Mouse (Mus musculus): ENCODE measurements around the gene Naa15. TPM values are rescaled to one million over a fixed set of nuclear protein-coding genes. Genes with fewer than 3 reads are reported as not detected.
A peak's percentile ranks its signal among the peaks of the same experiment; 100 is the strongest.
"Not testable (repeated sequence)": the region's sequence is repeated elsewhere in the genome, so short reads cannot be mapped to it uniquely, and the experiment has no call there.

The Naa15 gene
- polyA plus RNA-seq, 1 experiment from 2014 or later = 63.7 TPM

DNA sequence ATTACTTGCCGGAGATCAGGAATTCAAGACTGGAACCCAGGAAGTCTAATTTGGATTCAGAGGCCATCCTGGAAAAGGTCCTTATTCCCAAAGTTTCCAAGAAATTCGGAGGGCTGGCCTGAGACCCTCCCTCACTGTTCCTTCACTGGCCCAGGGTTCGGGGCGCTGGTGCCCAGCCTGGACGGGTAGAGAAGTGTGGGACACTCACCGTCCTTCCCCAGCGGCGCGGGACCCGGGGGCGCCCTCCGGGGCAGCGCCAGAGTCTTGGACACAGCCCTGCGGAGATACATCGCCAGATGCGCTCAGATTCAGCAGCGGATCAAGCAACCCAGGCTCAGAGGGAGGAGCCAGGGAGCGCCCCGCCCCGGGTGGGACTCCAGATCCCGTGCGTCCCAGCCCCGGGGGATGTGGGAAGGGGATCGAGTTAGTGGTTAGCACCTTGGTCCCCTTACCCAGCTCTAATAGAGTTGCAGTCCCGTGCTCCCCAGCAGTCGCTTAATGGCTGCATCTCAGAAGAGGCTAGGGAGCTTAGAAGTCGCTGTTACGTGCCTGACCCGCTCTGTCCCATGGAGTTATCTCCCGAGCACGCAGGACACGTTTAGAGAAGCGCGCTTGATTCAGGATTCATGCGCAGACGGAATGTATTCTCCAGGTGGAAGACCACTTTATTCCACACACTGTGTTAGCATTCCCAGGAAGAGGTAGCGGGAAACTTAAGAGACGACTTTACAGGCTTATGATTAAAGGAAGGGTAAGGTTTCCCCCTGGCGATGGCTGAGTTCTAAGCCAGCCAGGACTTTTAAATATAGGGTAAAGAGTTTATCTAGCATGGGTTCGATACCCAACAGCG is 18.5 kb upstream of the Naa15 start, which contains the start of gene Mgarp:
TSS of gene Mgarp (minus strand) at position 520 of the 850 bp plus-strand sequence.
- Histone ChIP-seq H3K36me3 (no peaks in the 10 kb centered on the region), H3K4me3 (replicated peaks) (peak within 1 kb of the TSS; percentile 40), H3K4me2 (replicated peaks) (peak within 1 kb of the TSS; percentile 62), H3K9ac (replicated peaks) (peak within 1 kb of the TSS; percentile 51), H3K4me1 (replicated peaks) (peaks cover 17% of the 10 kb centered on the region), H3K9me3 (no peaks in the 10 kb centered on the region), H3K27me3 (peaks cover 25% of the 10 kb centered on the region), H3K27ac (no peak within 1 kb of the TSS)
- ATAC-seq = peak; percentile 82
- 3% methylated on average over 41 of the region's 41 CpGs for whole genome bisulfite sequencing

DNA sequence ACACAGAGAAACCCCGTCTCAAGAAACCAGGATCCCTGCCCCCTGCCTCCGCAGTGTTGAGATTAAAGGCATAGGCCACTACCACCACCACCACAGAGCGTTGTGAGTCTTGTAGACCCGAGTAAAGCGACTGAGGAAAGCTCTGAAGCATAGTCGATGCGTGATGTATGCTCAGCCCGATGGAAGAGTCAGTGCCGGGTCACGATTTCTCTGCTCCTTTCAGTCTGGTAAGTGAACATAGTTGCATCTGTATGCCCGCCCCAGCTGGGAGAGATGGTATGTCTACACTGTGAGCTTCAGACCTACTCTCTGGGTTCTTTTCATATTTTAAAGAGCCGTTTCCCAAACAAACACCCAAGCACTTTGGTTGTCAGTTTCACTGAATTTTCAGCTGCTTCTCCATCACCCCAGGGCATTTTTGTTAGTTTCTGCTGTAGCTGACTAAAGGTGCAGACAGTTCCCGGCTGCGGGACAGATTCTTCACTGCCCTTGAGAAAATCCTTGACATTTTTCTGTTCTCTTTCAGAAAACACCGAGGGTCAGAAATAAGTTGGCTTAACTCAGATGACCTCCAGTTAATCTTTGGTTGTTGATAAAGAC is 17.1 kb upstream of the Naa15 start:
- Histone ChIP-seq H3K27me3 (peaks cover 25% of the 10 kb centered on the region), H3K4me2 (replicated peaks) (no peak overlapping the region), H3K36me3 (peaks cover 3% of the 10 kb centered on the region), H3K9ac (replicated peaks) (no peak overlapping the region), H3K4me1 (replicated peaks) (peaks cover 17% of the 10 kb centered on the region), H3K27ac (no peak overlapping the region), H3K4me3 (replicated peaks) (no peak overlapping the region), H3K9me3 (no peaks in the 10 kb centered on the region)
- ATAC-seq = no peak
- 53% methylated on average over 15 of the region's 15 CpGs for WGBS

DNA sequence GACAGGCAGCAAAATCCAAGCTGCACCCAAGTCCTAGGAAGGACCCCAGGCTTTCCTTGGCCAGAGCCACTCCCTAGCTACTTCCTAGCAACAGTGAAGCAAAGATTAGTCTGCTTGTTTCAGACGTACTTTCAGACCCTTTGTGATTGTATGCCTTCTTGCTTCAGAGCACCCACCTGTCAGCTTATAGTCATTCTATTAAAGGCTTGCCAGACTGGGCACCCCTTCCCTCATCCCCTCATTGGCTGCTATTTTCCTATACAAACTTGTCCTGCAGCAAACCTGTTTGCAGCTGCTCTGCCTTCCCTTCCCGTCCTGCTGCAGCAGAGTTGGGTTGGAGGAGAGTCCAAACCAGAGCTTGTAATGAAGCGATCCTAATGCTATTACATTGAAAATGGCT is 16.3 kb upstream of the Naa15 start:
- H3K9me3 ChIP-seq = no peaks in the 10 kb centered on the region
- peaks cover 17% of the 10 kb centered on the region for H3K4me1 ChIP-seq (replicated peaks)
- H3K4me2 ChIP-seq (replicated peaks) = no peak overlapping the region
- no peak for ATAC-seq
- no peak overlapping the region for H3K4me3 ChIP-seq (replicated peaks)
- H3K36me3 ChIP-seq = peaks cover 11% of the 10 kb centered on the region
- no peak overlapping the region for H3K9ac ChIP-seq (replicated peaks)
- WGBS = 4% methylated on average over 3 of the region's 3 CpGs
- H3K27ac ChIP-seq = no peak overlapping the region
- peaks cover 25% of the 10 kb centered on the region for H3K27me3 ChIP-seq

DNA sequence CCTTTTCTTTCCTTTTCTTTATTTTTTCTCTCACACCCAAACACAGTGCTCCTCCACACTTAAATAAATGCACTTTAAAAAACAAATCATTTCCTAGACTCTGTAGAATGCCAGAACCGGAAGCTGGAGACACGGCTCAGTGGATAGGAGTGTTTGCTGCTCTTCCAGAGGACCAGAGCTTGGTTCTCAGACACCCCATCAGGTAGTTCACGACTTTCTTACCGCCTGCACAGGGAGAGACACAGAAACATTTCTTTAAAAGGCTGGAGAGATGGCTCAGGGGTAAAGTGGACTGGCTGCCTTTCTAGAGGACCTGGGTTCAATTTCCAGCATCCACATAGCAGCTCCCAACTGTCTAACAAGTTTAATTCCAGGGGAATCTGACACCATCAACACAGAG is 15.4 kb upstream of the Naa15 start:
- H3K4me1 ChIP-seq (replicated peaks) = peaks cover 17% of the 10 kb centered on the region
- H3K27me3 ChIP-seq = peaks cover 25% of the 10 kb centered on the region
- no peak overlapping the region for H3K27ac ChIP-seq
- no peaks in the 10 kb centered on the region for H3K9me3 ChIP-seq
- ATAC-seq = no peak
- no peak overlapping the region for H3K9ac ChIP-seq (replicated peaks)
- no peak overlapping the region for H3K4me2 ChIP-seq (replicated peaks)
- no peak overlapping the region for H3K4me3 ChIP-seq (replicated peaks)
- peaks cover 18% of the 10 kb centered on the region for H3K36me3 ChIP-seq
- 64% methylated on average over 4 of the region's 4 CpGs for WGBS

- Histone ChIP-seq H3K27ac (no peak overlapping the region), H3K4me2 (replicated peaks) (no peak overlapping the region), H3K27me3 (peaks cover 18% of the 10 kb centered on the region), H3K4me3 (replicated peaks) (no peak overlapping the region), H3K9me3 (no peaks in the 10 kb centered on the region), H3K9ac (replicated peaks) (no peak overlapping the region), H3K36me3 (peaks cover 25% of the 10 kb centered on the region), H3K4me1 (replicated peaks) (peaks cover 17% of the 10 kb centered on the region)
- ATAC-seq = no peak
- 79% methylated on average over 10 of the region's 10 CpGs for WGBS
Measured at GRCm38 (mm10) chr3:51400682-51401081, 14.3 kb upstream of the Naa15 start.

DNA sequence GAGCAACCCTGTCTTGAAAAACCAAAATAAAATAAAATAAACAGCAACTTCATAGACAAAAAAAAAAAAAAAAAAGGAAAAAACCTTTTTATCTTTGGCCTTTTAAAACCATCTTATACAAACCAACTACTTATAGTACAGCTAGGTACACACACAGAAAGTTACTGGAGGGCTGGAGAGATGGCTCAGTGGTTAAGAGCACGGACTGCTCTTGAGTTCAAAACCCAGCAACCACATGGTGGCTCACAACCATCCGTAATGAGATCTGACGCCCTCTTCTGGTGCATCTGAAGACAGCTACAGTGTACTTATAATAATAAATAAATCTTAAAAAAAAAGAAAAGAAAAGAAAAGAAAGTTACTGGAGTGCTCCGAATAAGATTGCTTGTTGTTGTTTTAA is 12.9 kb upstream of the Naa15 start:
- peaks cover 29% of the 10 kb centered on the region for H3K36me3 ChIP-seq
- 68% methylated on average over 4 of the region's 4 CpGs for WGBS
- H3K4me2 ChIP-seq (replicated peaks); H3K27me3 ChIP-seq; H3K4me3 ChIP-seq (replicated peaks); H3K9ac ChIP-seq (replicated peaks); H3K9me3 ChIP-seq; ATAC-seq; H3K27ac ChIP-seq: not testable (repeated sequence)
- H3K4me1 ChIP-seq (replicated peaks) = peaks cover 12% of the 10 kb centered on the region

GRCm38 (mm10) chr3:51402628-51403027 is 12.3 kb upstream of the Naa15 start:
- H3K4me2 ChIP-seq (replicated peaks) = no peak overlapping the region
- H3K4me1 ChIP-seq (replicated peaks) = peaks cover 16% of the 10 kb centered on the region
- H3K27ac ChIP-seq = no peak overlapping the region
- no peak overlapping the region for H3K4me3 ChIP-seq (replicated peaks)
- H3K9me3 ChIP-seq = no peaks in the 10 kb centered on the region
- 93% methylated on average over 12 of the region's 12 CpGs for WGBS
- peaks cover 1% of the 10 kb centered on the region; the same call in 1 of the 2 replicates for H3K27me3 ChIP-seq
- peaks cover 29% of the 10 kb centered on the region for H3K36me3 ChIP-seq
- H3K9ac ChIP-seq (replicated peaks) = no peak overlapping the region
- no peak for ATAC-seq

- peaks cover 14% of the 10 kb centered on the region for H3K4me1 ChIP-seq (replicated peaks)
- 0 out of 2 replicates have a peak, but pooled peaks have one; percentile 2 for ATAC-seq
- peak overlapping the region; percentile 82 for H3K4me2 ChIP-seq (replicated peaks)
- WGBS = 26% methylated on average over 20 of the region's 20 CpGs
- H3K9me3 ChIP-seq = no peaks in the 10 kb centered on the region
- H3K36me3 ChIP-seq = peaks cover 25% of the 10 kb centered on the region
- H3K27ac ChIP-seq = peak overlapping the region; percentile 98
- H3K27me3 ChIP-seq = no peaks in the 10 kb centered on the region
- peak overlapping the region; percentile 88 for H3K9ac ChIP-seq (replicated peaks)
- peak overlapping the region; percentile 89 for H3K4me3 ChIP-seq (replicated peaks)
Measured at GRCm38 (mm10) chr3:51407870-51408560, 6.9 kb upstream of the Naa15 start.

GRCm38 (mm10) chr3:51408561-51409183 is 6.3 kb upstream of the Naa15 start, which contains the start of gene Ndufc1:
Gene Ndufc1 (minus strand): TSS chr3:51408988.
- WGBS = under 1% methylated on average over 40 of the region's 40 CpGs
- Histone ChIP-seq H3K4me3 (replicated peaks) (peak within 1 kb of the TSS; percentile 89), H3K27ac (peak within 1 kb of the TSS; percentile 98), H3K4me2 (replicated peaks) (peak within 1 kb of the TSS; percentile 82), H3K36me3 (peaks cover 18% of the 10 kb centered on the region), H3K4me1 (replicated peaks) (peaks cover 14% of the 10 kb centered on the region), H3K27me3 (no peaks in the 10 kb centered on the region), H3K9me3 (no peaks in the 10 kb centered on the region), H3K9ac (replicated peaks) (peak within 1 kb of the TSS; percentile 88)
- ATAC-seq = peak; percentile 93

GRCm38 (mm10) chr3:51412457-51412856 is 2.5 kb upstream of the Naa15 start:
- H3K36me3 ChIP-seq = no peaks in the 10 kb centered on the region
- ATAC-seq = no peak

GRCm38 (mm10) chr3:51413276-51413675 is 1.7 kb upstream of the Naa15 start:
- WGBS = 83% methylated on average over 1 of the region's 1 CpGs
- no peak overlapping the region for H3K4me2 ChIP-seq (replicated peaks)
- H3K9me3 ChIP-seq = no peaks in the 10 kb centered on the region
- no peak overlapping the region for H3K4me3 ChIP-seq (replicated peaks)
- H3K27me3 ChIP-seq = no peaks in the 10 kb centered on the region
- ATAC-seq = no peak
- peaks cover 25% of the 10 kb centered on the region for H3K4me1 ChIP-seq (replicated peaks)
- H3K36me3 ChIP-seq = no peaks in the 10 kb centered on the region
- no peak overlapping the region for H3K27ac ChIP-seq
- H3K9ac ChIP-seq (replicated peaks) = no peak overlapping the region

More at GRCm38 (mm10) chr3:51412457-51412856, 2.5 kb upstream of the Naa15 start:
- Histone ChIP-seq H3K4me3 (replicated peaks) (no peak overlapping the region), H3K4me1 (replicated peaks) (peaks cover 25% of the 10 kb centered on the region), H3K27me3 (no peaks in the 10 kb centered on the region), H3K9me3 (no peaks in the 10 kb centered on the region), H3K9ac (replicated peaks) (no peak overlapping the region), H3K27ac (no peak overlapping the region), H3K4me2 (replicated peaks) (no peak overlapping the region)
- WGBS = 95% methylated on average over 7 of the region's 7 CpGs
